Mouse (Mus musculus): ENCODE results near the gene Krtap19-1.

Gene Krtap19-1
- long read RNA-seq, experiment 1, result 0 reads
- long read RNA-seq, experiment 2, result 0 reads

GRCm38 (mm10) chr16:88869311-88869710 is at the start of gene Krtap19-1:
Gene Krtap19-1 (minus strand): TSS chr16:88869411.
- intact Hi-C loops (cut with DNase I), result no loop called here

GRCm38 (mm10) chr16:88896357-88896756 is 27.1 kb upstream of the Krtap19-1 start, which contains the start of gene Krtap19-5:
Gene Krtap19-5 (minus strand): TSS chr16:88896457.
- intact Hi-C loops (cut with DNase I), result no loop called here

- intact Hi-C loops (cut with DNase I), result no loop called here
These were observed 17.7 kb upstream of the Krtap19-1 start for GRCm38 (mm10) chr16:88886870-88887269.

GRCm38 (mm10) chr16:88884989-88885388 is 15.8 kb upstream of the Krtap19-1 start, which contains the start of gene Krtap19-4:
Gene Krtap19-4 (minus strand): TSS chr16:88885089.
- intact Hi-C loops (cut with DNase I), result no loop called here

- intact Hi-C loops (cut with DNase I), result no loop called here
These were observed 8.7 kb upstream of the Krtap19-1 start, which contains the start of gene Krtap19-3 for GRCm38 (mm10) chr16:88877938-88878337. Gene Krtap19-3 (minus strand): TSS chr16:88878038.

GRCm38 (mm10) chr16:88874169-88874568 is 5.0 kb upstream of the Krtap19-1 start, which contains the start of gene Krtap19-2:
Gene Krtap19-2 (minus strand): TSS chr16:88874269.
- intact Hi-C loops (cut with DNase I), result no loop called here

GRCm38 (mm10) chr16:88864887-88865407 is 4.3 kb downstream of the Krtap19-1 start:
- intact Hi-C loops (cut with DNase I), result no loop called here

- intact Hi-C loops (cut with DNase I), result no loop called here
These were observed 17.8 kb downstream of the Krtap19-1 start for GRCm38 (mm10) chr16:88851450-88851849.

GRCm38 (mm10) chr16:88848558-88848957 is 20.7 kb downstream of the Krtap19-1 start:
- intact Hi-C loops (cut with DNase I), result no loop called here

- intact Hi-C loops (cut with DNase I), result no loop called here
These were observed 21.8 kb downstream of the Krtap19-1 start for GRCm38 (mm10) chr16:88847363-88847762.

- intact Hi-C loops (cut with DNase I), result loop anchor here (10.0 kb wide), 1 partner anchor 452 kb away; no protein-coding TSS in a partner anchor
These were observed 42.2 kb downstream of the Krtap19-1 start for GRCm38 (mm10) chr16:88826978-88827377.

- intact Hi-C loops (cut with DNase I), result loop anchor here (10.0 kb wide), 1 partner anchor 451 kb away; no protein-coding TSS in a partner anchor
These were observed 43.0 kb downstream of the Krtap19-1 start, which contains the start of gene Krtap14 for GRCm38 (mm10) chr16:88826095-88826652. Gene Krtap14 (minus strand): TSS chr16:88826145.

- intact Hi-C loops (cut with DNase I), result loop anchor here (10.0 kb wide), 1 partner anchor 449 kb away; no protein-coding TSS in a partner anchor
These were observed 45.5 kb downstream of the Krtap19-1 start for GRCm38 (mm10) chr16:88823736-88824135.

GRCm38 (mm10) chr16:88820066-88820465 is 49.1 kb downstream of the Krtap19-1 start, which contains the start of gene Krtap15:
Gene Krtap15 (plus strand): TSS chr16:88820215.
- intact Hi-C loops (cut with DNase I), result loop anchor here (10.0 kb wide), 1 partner anchor 445 kb away; no protein-coding TSS in a partner anchor

All from adrenal gland (tissue).